Mouse (Mus musculus) erythroblast, embryonic 14.5 days (primary cell): ENCODE measurements around the gene Gm11639.

Source experiments
- GATA1 ChIP-seq: IDR thresholded peaks from 2 replicates; pipeline ENCODE4 v1.6.1; 2012; ENCODE audit warnings: low read length, inconsistent platforms, mixed read lengths
- TAL1 ChIP-seq: IDR thresholded peaks from 3 replicates; pipeline ENCODE4 v1.6.1; 2012; ENCODE audit warnings: low read length, inconsistent platforms, mixed read lengths

GRCm38 (mm10) chr11:104704097-104704496 lies 18.6 kb downstream of the Gm11639 start:
- TF ChIP-seq TAL1 (no peak), GATA1 (no peak)
